Mouse (Mus musculus) forebrain, embryonic 11.5 days (tissue): ENCODE results near the gene Ctps2. TPM values are rescaled to one million over a fixed set of nuclear protein-coding genes. Genes with fewer than 3 reads are reported as not detected.

Source experiments
- ATAC-seq: fragments of 200-750 bp; cut with Nextera tagmentation; replicated peaks from 2 replicates; pipeline ENCODE4 v1.8.0; 2017; ENCODE audit warnings: moderate TSS enrichment; ENCODE audit not compliant: low FRiP score
- DNase-seq: peaks from one replicate; pipeline ENCODE4 v3.0.0-alpha.2; 2017; ENCODE audit warnings: low spot score
- H3K27ac ChIP-seq: fragments of 300-500 bp; sonication (generic); 2 replicates; pipeline ENCODE4 v1.5.1; 2014; ENCODE audit warnings: low read depth, low read length
- H3K27me3 ChIP-seq: fragments of 300-500 bp; sonication (generic); 2 replicates; pipeline ENCODE4 v1.6.1; 2014; ENCODE audit warnings: mild to moderate bottlenecking, low read length, mixed read lengths; ENCODE audit not compliant: control insufficient read depth, insufficient read depth
- H3K36me3 ChIP-seq: fragments of 300-500 bp; sonication (generic); 2 replicates; pipeline ENCODE4 v1.6.1; 2014; ENCODE audit warnings: mild to moderate bottlenecking, low read length, moderate library complexity, mixed read lengths; ENCODE audit not compliant: control insufficient read depth, insufficient read depth
- H3K4me1 ChIP-seq: fragments of 300-500 bp; sonication (generic); replicated peaks from 2 replicates; pipeline ENCODE4 v1.6.1; 2014; ENCODE audit warnings: low read length, mixed read lengths; ENCODE audit not compliant: control insufficient read depth, insufficient read depth
- H3K4me2 ChIP-seq: fragments of 300-500 bp; sonication (generic); 2 replicates; pipeline ENCODE4 v1.6.1; 2014; ENCODE audit warnings: low read depth, mild to moderate bottlenecking, low read length, moderate library complexity, mixed read lengths; ENCODE audit not compliant: severe bottlenecking
- H3K4me3 ChIP-seq: fragments of 300-500 bp; sonication (generic); 2 replicates; pipeline ENCODE4 v1.5.1; 2014; ENCODE audit warnings: low read depth, low read length
- H3K9ac ChIP-seq: fragments of 300-500 bp; sonication (generic); 2 replicates; pipeline ENCODE4 v1.6.1; 2014; ENCODE audit warnings: low read length
- H3K9me3 ChIP-seq: fragments of 300-500 bp; sonication (generic); 2 replicates; pipeline ENCODE4 v1.6.1; 2016; ENCODE audit warnings: low read length, mixed read lengths; ENCODE audit not compliant: control insufficient read depth
- WGBS: fragments of 180-500 bp; shearing (Covaris S2); extraction: QIAGEN DNeasy Blood & Tissue Kit; methylation state at CpG from one replicate; pipeline ENCODE4 v1.1.7; 2014; 5-methylcytosine and 5-hydroxymethylcytosine counted together
- microRNA counts: library from miRNA; unstranded; fragments of <30 nt; microRNA quantifications from one replicate; lab custom pipeline; 2015
- microRNA-seq: library from miRNA; unstranded; fragments of <30 nt; microRNA quantifications from one replicate; pipeline ENCODE4, GENCODE M21; 2016; ENCODE audit not compliant: insufficient number of aligned reads
- polyA plus RNA-seq: library from polyadenylated mRNA; unstranded; fragments of >200 nt; fragmentation: Nextera tagmentation; extraction: Ambion mirVana; gene quantifications from 2 replicates; pipeline ENCODE4 v1.2.1, GENCODE M21; 2014

Ctps2 gene
- polyA plus RNA-seq, 1 experiment from 2014 or later = 85.1 TPM

DNA sequence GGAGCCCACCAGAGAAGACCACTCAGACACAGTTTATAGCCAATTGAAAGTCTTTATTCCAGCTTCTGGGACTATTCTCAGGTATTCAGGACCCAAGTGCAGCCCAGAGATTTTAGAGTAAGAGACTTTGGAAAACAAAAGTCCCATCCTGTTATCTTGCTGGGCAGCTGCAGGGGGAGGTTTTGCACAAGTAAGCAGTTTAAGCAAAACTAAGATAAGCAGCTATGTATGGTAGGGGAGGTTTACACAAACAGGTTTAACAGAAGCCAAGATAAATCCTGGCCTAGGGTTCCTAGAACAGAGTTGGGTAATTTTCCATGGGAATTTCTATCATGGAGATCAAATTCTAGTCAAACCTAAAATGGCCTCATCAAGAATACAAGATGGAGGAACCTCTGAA lies 126.8 kb downstream of the Ctps2 start:
- Histone ChIP-seq H3K9ac (no peak overlapping the region), H3K4me2 (no peak overlapping the region), H3K4me3 (no peak overlapping the region), H3K9me3 (no peaks in the 10 kb centered on the region), H3K27me3 (peaks cover 3% of the 10 kb centered on the region; the same call in 1 of the 2 replicates), H3K4me1 (no peaks in the 10 kb centered on the region), H3K27ac (no peak overlapping the region), H3K36me3 (no peaks in the 10 kb centered on the region)
- ATAC-seq = no peak
- no peak for DNase-seq

DNA sequence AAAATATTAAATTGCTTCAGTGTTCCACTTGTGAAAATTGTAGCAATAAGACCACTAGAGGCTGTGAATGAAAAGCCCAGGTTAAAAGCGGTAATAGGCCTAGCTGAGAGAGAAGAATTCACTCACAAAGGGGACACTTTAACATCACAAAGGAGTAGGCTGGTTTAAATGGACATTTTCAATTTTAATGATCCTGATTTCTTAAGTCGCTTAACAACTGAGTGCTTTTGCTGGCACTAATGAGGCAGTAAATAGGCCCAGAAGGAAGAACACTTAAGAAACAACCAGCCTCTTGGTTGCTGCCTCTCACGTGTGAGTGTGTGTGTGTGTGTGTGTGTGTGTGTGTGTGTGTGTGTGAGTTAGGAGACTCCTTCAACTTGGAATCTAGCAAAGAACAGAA lies 137.7 kb downstream of the Ctps2 start:
- H3K9me3 ChIP-seq = no peaks in the 10 kb centered on the region
- H3K27ac ChIP-seq = no peak overlapping the region
- H3K27me3 ChIP-seq = peaks cover 17% of the 10 kb centered on the region
- H3K4me2 ChIP-seq = no peak overlapping the region
- no peak overlapping the region for H3K9ac ChIP-seq
- no peak overlapping the region for H3K4me3 ChIP-seq
- H3K4me1 ChIP-seq = no peaks in the 10 kb centered on the region
- ATAC-seq (peak; percentile 87), DNase-seq (peak; percentile 59)
- H3K36me3 ChIP-seq = no peaks in the 10 kb centered on the region
- WGBS = 24% methylated on average over 3 of the region's 3 CpGs

DNA sequence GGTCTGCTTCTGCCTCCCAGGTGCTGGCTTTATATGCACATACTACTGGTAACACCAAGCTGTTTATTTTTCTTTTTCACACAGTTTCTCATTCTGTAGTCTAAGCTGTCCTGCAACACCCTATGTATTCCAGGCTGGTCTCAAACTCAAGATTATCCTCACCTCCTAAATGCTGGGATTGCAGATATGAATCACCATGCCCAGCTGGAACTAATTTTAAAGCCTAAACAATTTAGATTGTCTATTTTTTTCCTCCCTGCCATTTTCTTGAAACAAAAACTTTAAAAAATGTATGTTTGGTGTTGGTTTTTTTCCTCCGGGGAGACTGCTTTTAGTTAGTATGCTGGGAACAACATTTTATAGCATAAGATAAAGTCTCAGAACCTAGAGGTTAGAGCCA lies 141.7 kb downstream of the Ctps2 start:
- Histone ChIP-seq H3K27ac (no peak overlapping the region), H3K4me1 (no peaks in the 10 kb centered on the region), H3K4me2 (no peak overlapping the region), H3K4me3 (no peak overlapping the region), H3K27me3 (peaks cover 8% of the 10 kb centered on the region), H3K36me3 (no peaks in the 10 kb centered on the region), H3K9me3 (no peaks in the 10 kb centered on the region), H3K9ac (no peak overlapping the region)
- WGBS = 95% methylated on average over 1 of the region's 1 CpGs
- DNase-seq = no peak
- ATAC-seq = no peak

DNA sequence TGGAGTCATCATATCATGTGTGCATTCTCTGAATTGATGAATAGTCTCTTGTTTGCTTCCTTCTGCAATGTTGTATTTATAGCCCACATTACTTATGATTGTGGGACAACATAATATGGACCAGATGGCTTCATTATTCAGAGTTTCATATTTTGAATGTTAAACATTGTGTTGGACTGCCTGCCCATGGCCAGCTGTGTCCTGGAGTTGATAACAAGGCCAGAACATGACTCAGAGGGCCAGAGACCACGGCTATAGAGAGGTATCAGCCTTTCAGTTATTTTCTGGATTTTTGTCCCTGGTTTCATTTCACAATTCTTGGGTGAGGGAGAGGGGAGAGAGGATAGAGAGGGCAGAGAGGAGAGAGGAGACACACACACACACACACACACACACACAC lies 162.9 kb downstream of the Ctps2 start:
- no peak for ATAC-seq
- no peaks in the 10 kb centered on the region for H3K36me3 ChIP-seq
- no peaks in the 10 kb centered on the region for H3K9me3 ChIP-seq
- no peak for DNase-seq
- no peak overlapping the region for H3K27ac ChIP-seq
- no peak overlapping the region for H3K9ac ChIP-seq
- 72% methylated on average over 1 of the region's 1 CpGs for WGBS
- H3K27me3 ChIP-seq = no peaks in the 10 kb centered on the region
- no peak overlapping the region for H3K4me3 ChIP-seq
- H3K4me2 ChIP-seq = no peak overlapping the region
- H3K4me1 ChIP-seq = no peaks in the 10 kb centered on the region

MicroRNAs within 50 kb of the gene (microRNA counts, 519-probe panel; counts per million panel counts)
- 31.2 counts per million for microRNA mmu-miR-3473 (lab: Ali Mortazavi, UCI)

Small RNA genes within 50 kb of the gene (microRNA-seq; reads per million reads assigned to microRNA genes)
- gene Mir3473a = not detected

Other genes starting within 250 kb of the Ctps2 start
- gene Rbbp7, start 140.8 kb upstream of the Ctps2 start, polyA plus RNA-seq = 366 and 367 TPM in 2 replicates
- 18.7 and 20.9 TPM in 2 replicates for gene Txlng, start 71.8 kb upstream of the Ctps2 start, polyA plus RNA-seq
- gene Syap1, start 12.8 kb upstream of the Ctps2 start, polyA plus RNA-seq = 26.2 and 31.8 TPM in 2 replicates
- not detected in 2 replicates for gene S100g, start 63.4 kb downstream of the Ctps2 start, polyA plus RNA-seq